Mouse (Mus musculus): ENCODE measurements around the gene Vmn1r126. TPM values are rescaled to one million over a fixed set of nuclear protein-coding genes. Genes with fewer than 3 reads are reported as not detected.

Gene Vmn1r126
- not detected for polyA plus RNA-seq (2017; shearing (Covaris generic))

GRCm38 (mm10) chr7:21301367-21301766 lies at the start of gene Vmn1r126:
Vmn1r126 (minus strand) TSS chr7:21301467.

GRCm38 (mm10) chr7:21349073-21349472 lies 47.8 kb upstream of the Vmn1r126 start, which contains the start of gene Vmn1r128:
Vmn1r128 (plus strand) TSS chr7:21349373.

GRCm38 (mm10) chr7:21319761-21320160 lies 18.5 kb upstream of the Vmn1r126 start, which contains the start of gene Vmn1r127:
Vmn1r127 (minus strand) TSS chr7:21319861.

GRCm38 (mm10) chr7:21271879-21272278 lies 29.4 kb downstream of the Vmn1r126 start, which contains the start of gene Vmn1r125:
Vmn1r125 (plus strand) TSS chr7:21272179.

GRCm38 (mm10) chr7:21260517-21260916 lies 40.8 kb downstream of the Vmn1r126 start, which contains the start of gene Vmn1r124:
Vmn1r124 (minus strand) TSS chr7:21260617.

Other genes starting within 250 kb of the Vmn1r126 start
- gene Vmn1r120, start 247.7 kb downstream of the Vmn1r126 start, polyA plus RNA-seq (2017; shearing (Covaris generic)), result not detected
- under 1 TPM in 1 of 2 experiments, not detected in 1; 0.39 TPM for gene Vmn1r121, start 203.0 kb downstream of the Vmn1r126 start, polyA plus RNA-seq (2017; shearing (Covaris generic))
- gene Vmn1r122, start 167.3 kb downstream of the Vmn1r126 start, polyA plus RNA-seq (2017; shearing (Covaris generic)), result not detected
- gene Vmn1r123, start 139.3 kb downstream of the Vmn1r126 start, polyA plus RNA-seq (2017; shearing (Covaris generic)), result not detected
- not detected for gene Gm5157, start 111.0 kb downstream of the Vmn1r126 start, polyA plus RNA-seq (2017; shearing (Covaris generic))
- not detected for gene Vmn1r124, start 40.9 kb downstream of the Vmn1r126 start, polyA plus RNA-seq (2017; shearing (Covaris generic))
- gene Vmn1r125, start 29.3 kb downstream of the Vmn1r126 start, polyA plus RNA-seq (2017; shearing (Covaris generic)), result not detected
- not detected for gene Vmn1r127, start 18.4 kb upstream of the Vmn1r126 start, polyA plus RNA-seq (2017; shearing (Covaris generic))
- not detected for gene Vmn1r128, start 47.9 kb upstream of the Vmn1r126 start, polyA plus RNA-seq (2017; shearing (Covaris generic))
- not detected for gene Vmn1r129, start 59.8 kb upstream of the Vmn1r126 start, polyA plus RNA-seq (2017; shearing (Covaris generic))
- gene Gm6882, start 131.3 kb upstream of the Vmn1r126 start, polyA plus RNA-seq (2017; shearing (Covaris generic)), result under 1 TPM; 0.12 to 0.23 TPM
- gene Vmn1r130, start 210.3 kb upstream of the Vmn1r126 start, polyA plus RNA-seq (2017; shearing (Covaris generic)), result not detected
- gene Vmn1r131, start 244.6 kb upstream of the Vmn1r126 start, polyA plus RNA-seq (2017; shearing (Covaris generic)), result not detected